Mouse (Mus musculus) effector memory CD4-positive, alpha-beta T cell, adult 7 months (primary cell): ENCODE measurements around the gene Olfr389. TPM values are rescaled to one million over a fixed set of nuclear protein-coding genes. Genes with fewer than 3 reads are reported as not detected.

ENCODE experiments used
- polyA plus RNA-seq: library from polyadenylated mRNA; unstranded; fragments of 100-300 nt; shearing (Covaris generic); gene quantifications from one replicate; pipeline ENCODE4 v1.2.1, GENCODE M21; 2017

The Olfr389 gene
- not detected for polyA plus RNA-seq

DNA sequence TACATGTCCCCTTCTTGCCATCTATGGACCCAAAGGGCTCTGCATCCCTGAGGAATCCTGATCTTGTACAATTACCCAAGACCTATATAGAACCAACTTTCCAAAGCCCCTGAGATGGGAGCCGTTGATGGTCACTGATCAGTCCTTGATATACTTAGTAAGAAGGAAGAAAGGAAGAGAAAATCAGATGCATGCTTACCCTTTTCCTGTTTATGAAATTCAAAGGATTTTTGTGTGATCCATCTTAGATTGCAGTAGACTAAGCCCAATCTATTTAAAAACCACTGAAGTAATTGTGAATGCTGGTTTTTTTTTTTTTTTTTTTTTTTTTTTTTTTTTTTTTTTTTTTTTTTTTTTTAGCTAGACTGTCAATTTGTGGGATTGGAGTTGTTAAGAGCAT lies at the start of gene Olfr389:
Olfr389 (minus strand) TSS at position 101 of the 400 bp plus-strand sequence.

DNA sequence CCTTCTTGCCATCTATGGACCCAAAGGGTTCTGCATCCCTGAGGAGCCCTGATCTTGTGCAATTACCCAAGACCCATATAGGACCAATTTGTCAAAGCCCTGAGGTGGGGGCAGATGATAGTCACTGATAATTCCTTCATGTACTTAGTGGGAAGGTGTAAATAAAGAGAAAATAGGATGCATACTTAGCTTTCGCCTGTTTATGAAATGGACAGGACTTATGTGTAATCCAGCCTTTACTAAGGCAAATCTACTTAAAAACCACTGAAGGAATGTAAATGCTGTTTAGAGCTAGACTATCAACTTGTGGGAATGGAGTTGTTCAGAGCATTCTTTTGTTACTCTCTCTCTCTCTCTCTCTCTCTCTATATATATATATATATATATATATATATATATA lies 36.4 kb upstream of the Olfr389 start, which contains the start of gene Olfr392:
Olfr392 (minus strand) TSS at position 101 of the 400 bp plus-strand sequence.

GRCm38 (mm10) chr11:73802952-73803351 lies 22.4 kb upstream of the Olfr389 start, which contains the start of gene Olfr391-ps:
Gene Olfr391-ps (minus strand): TSS chr11:73803052.

DNA sequence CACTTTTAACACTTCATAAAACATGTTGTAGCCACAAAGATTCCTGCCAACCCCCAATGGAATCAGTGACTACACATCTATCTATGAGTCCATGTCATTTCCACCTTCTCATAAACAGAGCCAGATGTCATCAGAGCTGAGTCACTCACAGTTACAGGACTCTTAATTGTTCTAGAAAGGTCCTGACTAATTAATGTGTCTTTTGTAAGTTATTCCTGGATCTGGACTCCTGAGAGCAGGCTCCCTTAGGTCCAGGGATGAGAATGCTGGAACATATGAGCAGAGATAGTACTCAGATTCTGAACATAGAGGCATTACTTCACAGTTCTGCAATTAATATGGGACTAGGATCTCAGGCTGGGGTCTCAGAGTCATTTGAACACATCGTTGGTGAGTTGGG lies 2.2 kb upstream of the Olfr389 start, which contains the start of gene Olfr390:
Olfr390 (plus strand) TSS at position 301 of the 400 bp plus-strand sequence.

Other genes with a start within 250 kb of the Olfr389 start
- not detected for gene Olfr385, start 187.7 kb downstream of the Olfr389 start, polyA plus RNA-seq
- gene Olfr384, start 182.1 kb downstream of the Olfr389 start, polyA plus RNA-seq = not detected
- not detected for gene Zfp735, start 91.9 kb downstream of the Olfr389 start, polyA plus RNA-seq
- not detected for gene Olfr390, start 2.3 kb upstream of the Olfr389 start, polyA plus RNA-seq
- not detected for gene Olfr391-ps, start 22.3 kb upstream of the Olfr389 start, polyA plus RNA-seq
- 0.27 TPM for gene Olfr392, start 36.3 kb upstream of the Olfr389 start, polyA plus RNA-seq
- gene Olfr393, start 70.7 kb upstream of the Olfr389 start, polyA plus RNA-seq = not detected
- gene Olfr394, start 110.1 kb upstream of the Olfr389 start, polyA plus RNA-seq = not detected
- not detected for gene Olfr395, start 128.6 kb upstream of the Olfr389 start, polyA plus RNA-seq
- gene Olfr23, start 156.0 kb upstream of the Olfr389 start, polyA plus RNA-seq = not detected
- gene Olfr397, start 180.1 kb upstream of the Olfr389 start, polyA plus RNA-seq = not detected
- gene Olfr398, start 209.7 kb upstream of the Olfr389 start, polyA plus RNA-seq = 0.07 TPM